Mouse (Mus musculus): ENCODE data around the gene Nkx6-2.

The Nkx6-2 gene

DNA sequence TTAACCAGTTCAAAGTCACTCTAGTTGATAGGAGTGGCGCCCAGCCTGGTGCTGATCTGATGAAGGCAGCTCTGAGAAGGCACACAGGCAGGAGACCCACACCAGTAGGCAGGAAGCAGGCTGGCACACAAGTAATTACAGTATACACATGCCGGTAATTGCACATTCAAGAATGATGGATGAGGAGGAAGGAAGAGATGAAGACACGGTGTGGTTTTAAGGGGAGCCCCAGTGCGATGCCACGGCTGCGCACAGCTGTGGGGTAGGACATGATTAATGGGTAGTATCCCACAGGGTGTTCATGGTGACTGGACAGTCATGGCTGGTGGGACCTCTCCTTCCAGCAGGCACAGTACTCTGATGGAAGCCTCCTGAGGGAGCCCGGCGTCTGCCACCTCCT is 16.1 kb downstream of the Nkx6-2 start:
- DNase-seq = no peak

DNA sequence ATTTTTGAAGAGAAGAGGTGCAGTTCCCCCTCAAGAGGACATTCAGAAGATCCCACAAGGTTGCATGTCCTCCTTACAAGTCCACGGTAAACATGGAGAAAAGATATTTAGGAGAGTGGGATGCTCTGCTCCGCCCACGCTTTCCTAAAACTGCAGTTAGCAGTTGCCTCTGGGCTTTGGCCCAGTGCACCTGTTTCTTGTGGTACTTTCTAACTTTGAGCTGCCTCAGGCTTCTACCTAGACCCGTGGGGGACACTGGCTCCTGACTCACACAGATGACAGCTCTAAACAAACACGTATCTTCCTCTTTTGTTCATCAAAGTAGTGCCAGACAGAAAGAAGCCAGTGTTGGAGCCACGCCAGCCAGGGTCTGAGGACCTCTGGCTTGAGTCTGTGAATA is 16.6 kb downstream of the Nkx6-2 start:
- DNase-seq = no peak

DNA sequence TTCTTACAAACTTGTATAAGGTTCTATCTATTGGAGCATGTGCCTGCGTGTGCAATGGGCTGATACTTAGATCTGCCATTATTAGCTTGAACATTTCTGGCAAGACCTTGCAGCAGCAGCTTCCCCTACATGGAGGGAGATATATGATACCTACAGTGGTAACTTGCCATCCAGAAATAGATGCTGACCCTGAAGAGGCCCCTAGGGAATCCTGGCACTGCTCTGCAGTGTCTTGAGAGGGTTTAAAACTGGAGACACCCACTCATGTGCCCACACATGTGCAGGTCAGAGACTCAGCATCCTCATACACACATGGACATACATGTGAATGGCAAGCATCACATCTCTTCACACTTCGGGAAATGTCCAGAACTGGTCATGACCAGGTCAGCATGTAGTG is 18.4 kb downstream of the Nkx6-2 start:
- DNase-seq = no peak

DNA sequence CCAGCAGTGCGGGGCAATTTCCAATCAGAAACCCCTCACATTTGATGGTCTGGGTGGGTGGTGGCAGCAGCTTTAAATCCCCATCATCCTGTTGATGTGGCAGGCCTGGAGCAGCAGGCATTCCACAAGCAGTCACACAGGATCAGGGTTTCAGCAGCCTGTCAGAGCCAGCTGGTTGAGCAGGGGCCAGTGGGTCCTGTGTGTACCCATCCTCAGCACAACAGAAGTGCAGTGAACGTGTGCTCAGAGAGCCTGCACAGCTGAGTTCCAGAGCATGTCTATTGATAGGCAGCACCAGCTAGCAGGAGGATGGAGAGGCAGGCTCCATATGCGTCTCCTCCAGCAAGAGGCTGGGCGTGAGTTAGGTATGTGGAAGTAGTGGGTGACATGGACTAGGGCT is 19.2 kb downstream of the Nkx6-2 start:
- DNase-seq = no peak

DNA sequence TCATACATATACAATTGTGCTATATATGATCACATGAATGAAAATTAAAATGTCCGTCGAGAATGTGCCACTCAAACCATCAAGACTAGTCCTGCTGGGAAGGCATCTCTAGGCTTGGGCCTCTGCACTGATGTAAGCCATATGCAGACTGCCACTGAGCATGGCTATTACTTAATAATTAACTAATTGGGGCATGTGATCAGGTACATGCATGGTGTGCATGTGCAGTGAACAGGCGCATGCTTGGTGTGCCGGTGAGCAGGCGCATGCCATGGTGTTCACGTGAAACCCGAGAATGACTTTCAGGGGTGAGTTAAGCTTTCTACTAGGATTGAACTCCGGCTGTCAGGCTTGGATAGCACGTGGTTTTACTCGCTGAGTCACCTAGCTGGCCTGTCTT is 22.9 kb downstream of the Nkx6-2 start:
- no peak for DNase-seq

DNA sequence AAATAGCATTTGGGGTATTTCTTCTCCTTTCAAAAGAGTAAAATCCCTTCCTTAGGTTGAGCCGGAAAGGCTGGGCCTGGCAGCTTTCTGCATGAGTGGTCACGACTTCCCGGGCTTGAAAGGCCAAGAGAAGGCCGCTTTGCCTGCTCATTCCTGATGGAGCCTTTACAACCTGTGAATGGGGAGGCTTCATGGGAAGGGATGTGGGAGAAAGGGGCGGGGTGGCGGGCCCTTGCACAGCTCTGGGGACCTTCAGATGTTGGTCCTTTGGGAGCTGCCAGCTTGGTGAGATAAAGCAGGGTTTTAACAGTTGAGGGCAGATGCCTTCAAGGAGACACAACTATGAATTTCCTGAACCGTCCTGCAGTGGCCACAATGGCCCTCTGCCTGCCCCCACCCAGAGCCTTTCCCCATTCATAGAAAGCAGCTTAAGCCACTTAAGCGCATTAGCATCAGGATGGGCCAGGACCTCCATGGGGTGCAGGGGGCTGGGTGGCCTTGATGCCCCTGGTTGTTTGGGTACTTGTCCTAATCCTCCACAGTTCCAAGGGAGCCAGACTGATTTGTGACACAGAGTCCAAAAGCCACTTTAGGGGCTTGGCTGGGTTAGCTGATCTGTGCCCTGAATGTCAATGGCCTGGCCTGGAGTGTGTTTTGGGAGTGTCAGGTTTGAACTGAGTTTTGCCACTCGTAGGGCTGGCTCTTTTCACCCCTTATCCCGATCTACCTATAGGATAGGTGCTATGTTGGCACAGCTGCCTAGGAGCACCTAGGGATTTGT is 25.7 kb downstream of the Nkx6-2 start:
- DNase-seq = no peak

DNA sequence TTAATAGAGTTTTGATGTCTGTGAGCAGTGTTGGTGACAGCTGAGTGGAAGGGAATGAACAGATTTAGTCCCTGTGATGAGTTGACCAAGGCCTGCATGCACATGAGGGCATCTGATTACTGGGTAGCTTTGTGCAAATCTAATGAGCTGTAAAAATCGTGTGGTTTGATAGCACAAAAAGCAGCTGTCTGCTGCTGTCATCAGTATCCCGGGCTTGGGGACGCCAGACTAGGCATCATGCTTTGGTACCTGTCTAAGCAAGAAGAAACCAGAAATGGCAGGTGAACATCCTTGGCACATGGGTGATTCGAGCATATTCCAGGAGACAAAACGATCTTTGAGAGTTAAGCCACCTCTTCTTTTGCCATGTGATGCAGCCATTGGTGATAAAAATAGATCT is 26.3 kb downstream of the Nkx6-2 start:
- no peak for DNase-seq

DNA sequence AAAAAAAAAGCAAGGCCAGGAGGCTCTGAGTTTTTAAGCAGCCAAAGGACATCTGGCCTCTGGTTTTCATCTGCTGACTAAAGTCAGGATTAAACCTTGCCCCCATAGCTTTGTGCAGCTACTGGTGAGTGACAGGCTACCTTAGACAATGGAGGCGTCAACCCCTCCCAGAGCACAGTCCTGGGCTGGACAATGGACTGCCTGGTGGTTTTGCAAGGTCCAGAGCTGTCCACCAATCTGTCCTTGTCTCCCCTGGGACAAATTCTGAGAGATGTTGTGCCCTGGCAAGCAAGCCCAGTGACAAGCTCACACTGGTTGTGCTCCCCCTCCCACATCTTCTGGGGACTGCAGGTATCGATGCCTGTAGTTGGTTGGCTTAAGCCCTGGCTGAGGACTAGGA is 31.1 kb downstream of the Nkx6-2 start:
- no peak for DNase-seq

DNA sequence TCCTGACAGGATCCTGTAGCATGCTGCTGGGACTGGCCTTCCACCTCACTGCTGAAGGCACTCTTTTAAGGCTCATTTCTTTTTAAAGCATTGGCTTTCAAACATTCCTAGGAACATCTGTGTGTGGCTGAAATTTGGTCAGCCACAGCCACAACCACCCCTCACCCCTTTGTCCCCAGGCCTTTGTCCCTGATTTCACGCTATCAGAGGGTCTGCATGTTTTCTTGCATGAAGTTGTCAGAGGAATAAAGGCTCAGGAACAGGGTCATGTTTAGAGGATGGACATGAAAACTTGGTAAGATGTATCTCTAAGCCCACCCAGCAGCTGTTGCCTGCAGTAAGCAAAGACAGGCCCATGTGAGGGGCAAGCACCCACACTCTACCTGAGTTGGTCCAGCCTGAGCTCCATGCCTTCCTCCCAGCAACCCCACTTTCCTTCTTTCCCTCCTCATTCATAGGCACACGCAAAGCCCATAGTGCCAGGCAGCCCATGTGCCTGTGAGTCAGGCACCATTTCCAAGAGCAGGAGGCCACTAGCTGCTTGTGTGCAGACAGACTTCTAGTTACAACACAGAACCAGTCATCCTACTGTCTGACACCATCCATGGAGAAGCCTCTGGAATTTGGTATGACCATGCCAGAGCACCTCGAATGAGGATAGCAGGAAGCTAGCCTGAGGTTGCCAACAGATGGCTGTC is 32.4 kb downstream of the Nkx6-2 start:
- DNase-seq = no peak

DNA sequence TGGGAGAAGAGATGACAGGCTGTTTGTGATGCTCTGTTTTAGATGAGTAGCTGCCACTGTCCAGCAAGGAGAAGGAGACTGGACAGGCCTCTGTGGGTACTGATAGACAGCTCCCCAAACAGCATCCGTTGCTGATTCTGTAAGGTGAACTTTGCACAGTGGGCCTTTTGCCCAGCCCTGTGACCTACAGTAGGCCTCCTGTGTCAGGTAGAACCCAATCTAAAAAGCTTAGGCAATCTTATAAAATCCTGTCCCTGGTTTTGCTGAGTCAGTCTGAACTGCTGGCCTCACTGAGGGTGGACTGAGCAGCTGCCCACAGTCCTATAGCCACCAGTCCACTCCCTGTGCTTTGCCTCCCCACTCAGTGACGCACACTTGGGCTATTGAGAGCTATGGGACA is 35.3 kb downstream of the Nkx6-2 start:
- no peak for DNase-seq

DNA sequence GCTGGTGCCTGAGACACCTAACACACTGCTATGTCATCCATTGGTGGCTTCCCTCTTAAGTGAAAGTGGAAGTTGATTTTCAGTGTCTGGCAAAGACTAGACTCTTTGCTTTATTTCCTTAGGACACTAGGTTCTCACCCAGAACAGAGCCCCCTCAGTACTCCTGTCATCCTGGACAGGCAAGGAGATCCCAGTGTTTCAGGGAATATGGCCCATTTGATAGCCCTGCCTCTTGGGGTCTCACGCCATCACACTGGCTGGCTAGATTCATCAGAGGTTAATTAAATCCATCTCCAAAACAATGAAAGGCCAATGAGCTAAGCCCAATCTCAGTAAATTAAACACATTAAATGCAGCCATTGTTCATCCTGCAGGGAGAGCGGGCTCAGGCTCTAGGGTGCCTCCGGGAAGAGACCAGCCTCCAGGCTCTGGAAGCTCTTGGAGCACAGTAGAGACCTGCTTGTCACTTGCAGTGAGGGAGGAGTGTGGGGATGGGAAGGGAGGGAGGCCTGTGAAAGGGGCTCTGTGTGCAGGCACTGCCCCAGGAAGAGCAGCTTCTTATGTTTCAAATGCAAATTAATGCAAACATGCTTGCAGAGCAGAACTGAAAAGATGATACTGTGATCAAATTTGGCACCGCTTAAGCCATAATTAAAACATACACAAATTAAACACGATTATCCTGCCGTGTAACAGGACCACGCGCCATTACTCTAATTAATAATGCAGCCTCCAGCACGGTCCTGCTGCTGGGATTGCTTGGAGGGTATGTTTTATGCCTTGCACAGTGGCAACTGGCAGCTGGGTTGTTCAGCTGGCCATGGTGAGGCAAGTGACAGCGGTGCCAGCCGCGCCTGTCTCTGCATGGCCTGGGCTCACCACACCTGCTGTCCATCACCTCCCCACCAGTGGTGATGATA is 37.6 kb downstream of the Nkx6-2 start:
- DNase-seq = no peak

DNA sequence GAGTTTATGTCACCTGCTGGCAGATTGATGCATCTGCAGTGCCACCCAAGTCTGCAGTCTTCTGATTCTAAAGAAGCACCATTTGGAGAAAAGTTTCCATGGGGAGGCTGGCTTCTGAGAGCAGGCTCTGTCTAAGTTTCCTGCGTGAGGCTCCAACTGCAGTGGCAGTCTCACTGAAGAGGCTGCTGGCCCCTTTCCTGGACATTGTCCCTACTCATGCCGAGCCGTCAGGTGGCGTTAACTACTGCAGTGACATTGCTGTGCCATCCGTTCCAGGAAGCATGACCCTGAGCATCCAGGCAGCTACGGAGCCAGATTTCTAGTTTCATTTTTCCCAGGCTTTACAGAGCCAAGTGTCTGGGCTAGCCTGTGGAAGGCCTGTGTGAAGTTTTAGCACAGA is 41.2 kb downstream of the Nkx6-2 start:
- DNase-seq = no peak

DNA sequence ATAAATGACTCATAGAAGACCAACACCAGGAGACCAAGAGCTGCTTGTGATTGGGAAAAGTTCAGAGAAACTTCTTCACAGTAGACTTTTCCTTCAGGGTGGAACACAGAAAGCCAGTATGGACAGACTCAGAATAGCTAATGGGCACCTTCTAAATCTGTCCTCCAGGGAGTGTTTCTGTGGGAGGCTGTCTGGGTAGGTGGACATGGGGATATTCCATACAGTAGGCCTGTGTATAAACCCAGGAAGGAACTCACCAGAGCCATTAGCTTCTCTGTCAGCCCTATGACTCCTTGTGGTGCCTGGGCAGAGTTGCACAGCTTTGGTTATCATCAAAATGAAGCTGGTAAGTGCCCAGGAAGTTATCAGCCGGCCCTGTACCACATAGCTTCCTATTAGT is 42.0 kb downstream of the Nkx6-2 start:
- no peak for DNase-seq

DNA sequence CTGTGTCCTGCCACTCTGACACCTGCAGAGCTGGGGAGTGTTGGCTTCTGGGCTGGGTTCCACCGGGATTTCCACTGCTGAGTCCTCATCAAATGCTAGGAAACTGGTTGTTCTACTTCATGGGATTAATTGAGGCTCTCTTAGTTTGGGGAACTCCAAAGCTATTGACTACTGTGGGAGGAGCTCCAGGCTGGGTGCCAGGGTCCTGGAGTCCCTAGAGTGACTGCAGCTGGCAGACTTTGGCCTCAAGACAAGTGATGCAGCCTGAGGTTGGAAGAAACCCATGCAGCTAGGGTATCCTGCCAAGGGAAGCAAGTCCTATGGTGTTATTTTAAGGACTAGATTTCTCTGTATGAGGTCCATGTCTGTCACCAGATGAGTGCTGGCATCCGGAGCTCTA is 44.1 kb downstream of the Nkx6-2 start:
- DNase-seq = peak; percentile 69

DNA sequence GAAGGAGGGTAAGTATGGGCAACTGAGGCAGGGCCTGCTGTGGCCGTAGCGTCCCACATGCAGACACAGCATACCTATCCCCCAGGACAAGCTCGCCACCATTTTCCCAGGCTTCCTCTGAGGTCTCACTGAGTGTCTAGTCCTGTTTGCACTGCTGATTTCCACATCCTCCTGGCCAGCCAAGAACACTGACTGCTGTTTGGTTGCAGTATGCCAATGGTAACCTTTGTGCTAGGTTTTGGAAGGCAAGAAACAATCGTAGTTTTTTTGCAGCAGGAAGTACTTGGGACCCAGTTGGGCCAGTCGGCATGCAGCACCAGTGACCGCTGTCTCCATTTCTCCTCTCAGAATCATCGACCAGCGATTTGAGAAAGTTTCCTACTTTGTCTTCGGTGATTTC is 44.8 kb downstream of the Nkx6-2 start:
- DNase-seq = no peak

DNA sequence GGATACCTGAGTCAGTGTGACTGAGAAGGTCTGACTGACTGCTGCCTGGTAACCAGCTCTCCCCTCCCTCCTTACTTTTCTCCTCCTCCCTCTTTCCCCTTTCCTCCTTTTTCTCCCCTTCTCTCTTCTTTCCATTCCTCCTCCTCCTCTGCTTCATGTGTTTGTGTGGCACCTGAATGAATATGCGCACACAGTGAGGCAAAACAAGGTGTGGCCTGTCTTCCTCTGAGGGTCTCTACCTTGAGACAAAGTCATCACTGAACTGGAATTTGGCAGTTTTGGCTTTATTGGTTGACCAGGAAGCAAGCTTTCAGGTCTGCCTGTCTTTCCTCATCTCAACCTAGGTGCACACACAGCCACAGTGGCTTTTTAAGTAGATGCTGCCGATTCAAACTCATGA is 45.8 kb downstream of the Nkx6-2 start:
- DNase-seq = no peak

DNA sequence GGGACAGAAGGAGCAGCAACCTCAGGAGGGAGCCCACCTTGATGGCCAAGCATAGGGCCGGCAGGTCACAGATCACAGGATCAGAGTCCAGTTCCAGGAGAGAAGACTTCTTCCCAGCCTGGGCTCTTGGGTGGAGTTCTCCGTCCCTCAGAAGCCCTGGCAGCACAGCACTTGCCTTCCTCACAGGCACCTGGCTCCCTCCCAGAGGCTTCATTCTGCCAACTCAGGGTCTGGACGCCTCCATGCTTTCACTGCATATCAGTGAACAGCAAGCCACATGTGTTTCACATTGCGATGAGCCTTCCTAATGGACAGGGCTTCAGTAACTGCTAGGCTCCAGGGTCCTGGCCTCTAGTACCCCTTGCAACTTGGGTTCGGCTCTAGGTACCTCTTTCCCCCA is 46.3 kb downstream of the Nkx6-2 start:
- no peak for DNase-seq

DNA sequence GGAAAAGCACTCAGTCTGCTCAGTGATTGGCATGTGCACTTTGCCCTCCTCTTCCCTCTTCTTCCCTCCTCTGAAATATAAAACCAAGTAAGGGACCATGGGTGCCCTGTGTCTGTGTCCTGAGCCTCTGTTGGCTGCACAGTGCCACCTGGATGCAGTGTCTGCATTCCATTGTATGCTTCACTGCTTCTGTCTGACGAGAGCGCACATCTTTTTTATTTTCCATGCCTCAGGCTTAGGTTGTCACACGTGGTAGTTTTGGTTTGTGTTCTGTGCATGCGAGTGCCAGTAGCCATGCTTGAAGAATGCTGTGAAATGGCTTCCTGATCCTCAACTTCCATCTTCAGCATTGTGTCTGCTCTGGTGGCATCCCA is 51.2 kb downstream of the Nkx6-2 start:
- DNase-seq = no peak

DNA sequence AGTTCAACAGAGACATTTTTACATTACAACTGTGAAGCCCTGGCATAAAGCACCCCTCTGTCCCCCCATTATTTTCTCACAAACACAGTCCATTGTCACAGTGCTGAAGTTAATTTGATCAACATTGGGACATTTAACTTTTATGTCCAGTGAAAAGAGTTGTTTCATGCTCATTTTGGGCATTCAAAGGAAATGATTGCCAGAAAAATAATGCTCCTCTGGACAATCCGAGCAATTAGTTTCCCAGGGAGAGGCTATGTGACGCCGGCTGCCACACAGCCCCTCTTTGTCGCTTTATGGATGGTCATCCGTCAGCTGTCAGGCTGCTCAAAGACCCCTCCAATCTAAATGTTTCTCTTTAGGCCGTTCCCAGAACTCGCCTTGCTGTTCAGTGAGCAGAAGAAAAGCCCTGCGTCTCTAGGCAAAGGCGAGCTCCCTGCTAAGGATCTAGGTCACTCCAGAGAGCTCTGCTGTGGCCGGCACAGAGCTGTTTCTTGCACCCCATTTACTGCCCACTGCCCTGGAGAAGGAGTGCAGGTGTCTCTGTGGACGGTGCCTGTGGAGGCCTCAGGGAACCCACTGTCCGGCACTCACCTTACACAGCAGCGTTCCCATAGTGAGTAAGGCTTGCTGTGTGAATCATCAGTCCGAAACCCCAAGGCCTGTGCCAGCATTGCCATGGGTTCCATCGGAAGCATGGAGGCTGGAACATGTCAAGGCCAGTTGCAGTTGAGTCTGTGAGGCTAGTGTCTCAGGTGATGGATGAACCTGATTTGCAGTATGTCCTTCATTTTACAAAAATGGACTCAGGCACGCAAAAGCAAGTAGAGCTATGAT is 51.8 kb downstream of the Nkx6-2 start:
- no peak for DNase-seq
